Mouse (Mus musculus) bone marrow macrophage, adult 2 months (primary cell): ENCODE results near the gene Parp14. TPM values are rescaled to one million over a fixed set of nuclear protein-coding genes. Genes with fewer than 3 reads are reported as not detected.
"Not testable (repeated sequence)": the region's sequence is repeated elsewhere in the genome, so short reads cannot be mapped to it uniquely, and the experiment has no call there.

ENCODE experiments used
- H3K27ac ChIP-seq: 2 replicates; pipeline ENCODE4 v1.5.1; 2012; ENCODE audit warnings: low read depth, low read length; ENCODE audit not compliant: insufficient read depth
- H3K4me1 ChIP-seq: 2 replicates; pipeline ENCODE4 v1.6.1; 2012; ENCODE audit warnings: low read length; ENCODE audit not compliant: control insufficient read depth, insufficient read depth
- H3K4me3 ChIP-seq: 2 replicates; pipeline ENCODE4 v1.5.1; 2012; ENCODE audit warnings: mild to moderate bottlenecking, low read length, moderate library complexity; ENCODE audit not compliant: insufficient read depth
- CTCF ChIP-seq: IDR thresholded peaks from 2 replicates; pipeline ENCODE4 v1.5.1; 2012; ENCODE audit warnings: low read depth, mild to moderate bottlenecking, low read length, moderate library complexity
- POLR2A ChIP-seq: IDR thresholded peaks from 2 replicates; pipeline ENCODE4 v1.6.1; 2012; ENCODE audit warnings: mild to moderate bottlenecking, low read depth, low read length, borderline replicate concordance
- polyA plus RNA-seq: library from polyadenylated mRNA; stranded (reverse); fragments of >200 nt; gene quantifications from 2 replicates; pipeline ENCODE4 v1.2.4, GENCODE M21; 2012; ENCODE audit not compliant: missing spikeins, insufficient read depth, insufficient read length

Gene Parp14
- polyA plus RNA-seq, 1 experiment, result 148 TPM

DNA sequence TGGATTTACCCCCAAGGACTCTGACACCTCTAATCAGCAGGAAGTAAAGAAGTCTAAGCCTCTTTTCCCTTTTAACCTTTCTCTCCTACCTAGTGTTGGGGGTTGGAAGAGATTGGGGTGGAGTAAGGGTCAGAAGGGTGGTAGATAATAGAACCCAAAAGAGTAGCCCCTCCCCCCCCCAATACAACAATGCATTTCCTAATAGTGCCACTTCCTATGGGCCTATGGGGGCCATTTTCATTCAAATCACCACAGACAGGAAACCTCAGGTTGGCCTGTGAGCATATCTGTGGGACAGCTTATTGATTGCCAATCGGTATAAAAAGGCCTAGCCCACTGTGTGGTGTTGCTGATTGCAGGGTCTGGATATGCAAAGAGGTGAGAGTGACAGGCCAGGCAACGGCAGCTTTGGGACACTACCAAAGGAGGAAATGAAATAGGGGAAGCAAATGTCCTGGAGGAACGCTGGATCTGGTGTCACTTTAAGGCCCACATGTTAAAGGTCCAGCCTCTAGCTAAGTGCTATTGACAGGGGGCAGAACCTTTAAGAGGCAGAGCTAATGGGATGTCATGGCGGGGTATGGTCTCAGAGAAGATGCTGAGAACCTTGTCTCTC is 32.9 kb upstream of the Parp14 start:
- no peak for TF ChIP-seq POLR2A
- TF ChIP-seq CTCF, result no peak
- Histone ChIP-seq H3K4me3 (no peak overlapping the region), H3K4me1 (peaks cover 46% of the 10 kb centered on the region), H3K27ac (peak overlapping the region; percentile 34)

DNA sequence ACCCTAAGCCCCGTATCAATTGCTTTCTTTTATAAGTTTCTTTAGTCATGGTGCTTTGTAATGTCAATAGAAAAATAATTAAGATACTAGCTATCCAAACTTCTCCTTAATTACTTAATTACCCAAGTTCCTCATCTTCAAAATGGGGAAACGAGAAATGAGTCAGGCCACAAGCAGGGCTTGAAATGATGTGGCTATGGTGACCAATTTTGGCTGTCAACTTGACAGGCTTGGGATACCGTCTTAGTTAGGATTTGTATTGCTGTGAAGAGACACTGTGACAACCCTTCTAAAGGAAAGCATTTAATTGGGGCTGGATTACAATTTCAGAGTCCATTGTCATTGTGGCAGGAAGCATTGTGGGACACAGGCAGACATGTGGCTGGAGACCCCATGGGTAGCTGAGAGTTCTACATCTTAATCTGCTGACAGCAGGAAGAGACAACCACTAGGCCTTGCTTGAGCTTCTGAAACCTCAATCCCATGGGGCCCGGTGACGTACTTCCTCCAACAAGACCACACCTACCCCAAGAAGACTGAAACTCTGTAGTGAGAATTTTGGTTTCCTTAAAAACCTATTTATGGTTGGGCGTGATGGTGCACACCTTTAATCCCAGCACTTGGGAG is 31.8 kb upstream of the Parp14 start:
- TF ChIP-seq POLR2A (no peak), CTCF (no peak)
- Histone ChIP-seq H3K27ac (peak overlapping the region; percentile 91), H3K4me1 (peaks cover 56% of the 10 kb centered on the region), H3K4me3 (no peak overlapping the region)

DNA sequence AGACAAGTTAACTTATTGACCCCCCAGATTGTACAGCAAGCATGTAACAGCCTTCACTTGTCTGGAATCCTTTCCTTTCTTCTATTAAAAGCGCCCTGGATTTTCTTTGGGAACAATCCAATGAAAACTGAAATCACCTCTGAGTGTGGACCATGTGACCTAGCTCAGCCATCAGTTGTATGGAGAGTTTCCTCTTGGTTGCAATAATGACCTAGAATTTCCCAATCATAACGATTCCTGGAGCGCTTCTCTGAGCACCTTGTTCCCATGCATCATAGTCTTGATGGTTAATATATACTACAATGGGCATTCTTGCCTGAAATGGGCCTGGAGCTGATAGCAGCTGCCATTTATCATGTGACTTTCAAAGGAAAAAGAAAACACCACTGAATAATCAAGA is 29.2 kb upstream of the Parp14 start:
- TF ChIP-seq CTCF (no peak), POLR2A (no peak)
- H3K4me3 ChIP-seq, result no peak overlapping the region
- peaks cover 51% of the 10 kb centered on the region for H3K4me1 ChIP-seq
- no peak overlapping the region for H3K27ac ChIP-seq

DNA sequence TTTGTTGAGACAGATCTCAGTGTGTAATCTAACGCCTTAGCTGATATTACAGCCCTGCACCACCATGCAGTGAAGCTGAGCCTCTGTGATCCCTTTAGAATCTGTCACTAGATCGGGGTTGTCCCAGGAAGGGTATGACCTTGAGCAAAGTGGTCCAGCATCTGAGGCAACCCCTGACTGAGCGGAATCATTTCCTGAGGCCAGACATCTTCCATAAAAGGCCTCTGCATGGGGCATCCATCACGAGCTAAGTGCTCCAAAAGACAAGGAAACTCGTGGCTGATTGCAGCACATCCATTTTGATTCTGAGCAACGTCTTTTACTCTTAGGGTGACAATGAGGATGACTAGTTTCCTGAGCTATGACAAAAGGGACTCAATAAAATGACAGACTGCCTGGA is 23.7 kb upstream of the Parp14 start:
- Histone ChIP-seq H3K27ac (no peak overlapping the region), H3K4me3 (no peak overlapping the region), H3K4me1 (peaks cover 13% of the 10 kb centered on the region)
- TF ChIP-seq POLR2A (no peak), CTCF (no peak)

DNA sequence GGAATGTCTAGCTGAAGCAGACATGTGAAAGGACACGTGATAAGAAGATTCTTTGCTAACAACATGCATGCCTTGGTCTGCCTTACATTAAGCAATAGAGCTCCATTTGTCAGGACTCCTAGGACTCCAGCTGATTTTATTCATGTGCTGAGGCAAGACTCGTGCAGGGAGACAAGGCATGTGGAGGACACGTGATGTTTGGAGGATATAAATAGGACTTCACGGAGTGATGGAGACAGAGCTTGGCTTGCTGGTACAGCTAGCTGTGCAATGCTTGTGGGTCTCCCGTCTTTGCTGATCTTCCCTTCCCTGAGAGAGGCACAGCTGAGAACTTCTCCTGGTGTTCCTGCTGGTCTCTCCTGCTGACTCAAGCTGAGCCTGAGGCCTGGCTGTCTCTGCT is 20.3 kb upstream of the Parp14 start:
- not testable (repeated sequence) for H3K27ac ChIP-seq, H3K4me1 ChIP-seq, H3K4me3 ChIP-seq

DNA sequence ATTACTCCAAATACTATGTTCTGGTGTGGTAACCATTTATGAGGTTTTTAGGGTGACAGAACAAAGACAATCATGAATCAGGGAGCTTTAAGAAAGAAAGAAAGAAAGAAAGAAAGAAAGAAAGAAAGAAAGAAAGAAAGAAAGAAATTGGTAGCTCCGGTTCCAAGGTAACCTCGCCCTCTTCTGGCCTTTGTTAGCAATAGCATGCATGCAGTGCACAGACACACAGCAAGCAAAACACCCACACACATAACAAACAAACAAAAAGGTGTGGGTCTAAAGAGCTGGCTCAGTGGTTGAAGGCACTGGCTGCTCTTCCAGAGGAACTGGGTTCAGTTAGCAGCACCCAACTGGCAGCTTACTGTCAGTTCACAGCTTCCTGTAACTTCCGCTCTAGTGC is 19.3 kb upstream of the Parp14 start:
- Histone ChIP-seq H3K4me1 (0 out of 2 replicates have a peak, but pooled peaks cover 3% of the 10 kb centered on the region), H3K4me3 (no peak overlapping the region), H3K27ac (no peak overlapping the region)
- TF ChIP-seq CTCF, result no peak
- no peak for TF ChIP-seq POLR2A

DNA sequence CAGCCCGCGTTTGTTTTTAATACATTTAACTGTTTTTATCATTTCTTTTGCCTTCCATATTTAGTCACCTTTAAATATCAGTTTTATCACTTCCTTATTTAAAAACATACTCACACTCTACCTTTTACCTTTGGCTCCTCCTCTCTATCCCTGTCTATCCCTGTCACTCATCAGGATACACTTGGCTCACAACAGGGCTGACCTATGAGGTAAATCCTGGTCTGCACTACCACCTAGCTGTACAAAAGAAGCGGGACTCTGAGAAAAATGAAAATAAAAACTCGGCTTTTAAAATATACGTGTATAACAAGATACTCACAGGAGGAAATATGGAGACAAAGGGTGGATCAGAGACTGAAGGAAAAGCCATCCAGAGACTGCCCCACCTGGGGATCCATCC is 17.6 kb upstream of the Parp14 start:
- H3K27ac ChIP-seq, result no peak overlapping the region
- 0 out of 2 replicates have a peak, but pooled peaks cover 3% of the 10 kb centered on the region for H3K4me1 ChIP-seq
- H3K4me3 ChIP-seq, result no peak overlapping the region
- TF ChIP-seq POLR2A (no peak), CTCF (no peak)

DNA sequence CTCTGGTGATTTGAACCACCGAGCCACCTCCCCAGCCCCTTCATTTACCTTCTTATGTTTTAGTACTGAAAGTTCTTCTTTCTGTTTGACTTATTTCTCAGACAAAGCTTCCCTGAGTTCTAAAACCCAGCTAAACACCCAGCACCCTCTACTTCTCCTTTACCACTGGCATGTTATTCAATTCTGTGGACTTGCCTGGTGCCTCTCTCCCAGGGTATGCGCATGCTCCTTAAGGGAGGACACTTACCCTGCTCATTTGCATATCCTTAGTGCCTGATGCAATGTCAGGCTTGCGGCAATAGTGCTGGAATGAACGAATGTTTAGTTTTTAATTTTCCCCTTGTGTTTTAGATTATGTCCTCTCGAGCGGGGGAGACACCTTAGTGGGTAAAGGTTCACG is 16.8 kb upstream of the Parp14 start:
- no peak overlapping the region for H3K4me3 ChIP-seq

DNA sequence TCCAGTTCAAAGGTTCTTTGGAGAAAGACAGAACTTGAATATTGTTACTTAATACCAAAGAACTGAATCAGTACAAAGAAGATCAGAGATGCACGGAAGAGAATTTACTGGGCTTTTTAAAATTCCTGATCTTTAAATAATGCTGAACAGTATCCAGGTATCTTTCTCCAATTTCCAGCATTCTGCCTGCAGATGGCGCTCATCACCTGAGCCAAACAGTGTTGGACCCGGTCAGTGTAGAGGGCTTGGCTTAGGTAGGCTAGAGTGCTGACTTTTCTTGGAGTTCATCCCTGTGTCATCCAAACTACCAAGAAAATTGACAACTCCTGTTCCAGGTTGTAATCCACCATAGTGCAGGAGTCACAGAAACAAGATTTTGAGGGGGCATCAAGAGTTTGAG is 3.1 kb upstream of the Parp14 start:
- no peak overlapping the region for H3K4me3 ChIP-seq
- TF ChIP-seq CTCF (peak; percentile 66), POLR2A (no peak)
- peaks cover 11% of the 10 kb centered on the region for H3K4me1 ChIP-seq
- H3K27ac ChIP-seq, result no peak overlapping the region

More for the DNA sequence above, 16.8 kb upstream of the Parp14 start:
- TF ChIP-seq POLR2A (no peak), CTCF (no peak)
- Histone ChIP-seq H3K4me1 (0 out of 2 replicates have a peak, but pooled peaks cover 3% of the 10 kb centered on the region), H3K27ac (no peak overlapping the region)

DNA sequence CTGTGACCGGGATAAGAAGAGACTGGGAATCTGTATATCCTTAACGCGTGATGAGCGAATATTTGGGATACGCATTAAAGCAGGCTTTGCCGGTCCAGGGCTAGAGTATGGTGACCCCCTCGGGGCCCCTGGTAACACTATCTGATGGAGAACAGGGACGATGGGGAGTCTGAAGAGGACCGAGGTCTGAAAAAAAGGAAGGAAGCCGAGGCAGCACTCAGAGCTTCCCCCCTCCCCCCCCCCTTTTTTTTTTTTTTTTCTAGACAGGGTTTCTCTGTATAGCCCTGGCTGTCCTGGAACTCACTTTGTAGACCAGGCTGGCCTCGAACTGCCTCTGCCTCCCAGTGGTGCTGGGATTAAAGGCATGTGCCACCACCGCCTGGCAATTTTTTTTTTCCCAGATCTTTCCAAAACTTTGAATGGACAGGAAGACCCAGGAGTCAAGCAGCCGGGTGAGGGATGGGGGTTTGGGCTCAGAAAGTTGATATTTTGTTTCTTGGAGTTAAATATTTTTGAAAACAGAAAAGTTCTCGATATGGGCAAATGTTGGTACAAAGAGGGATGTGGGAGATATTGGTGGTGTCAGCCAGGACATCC is 1.2 kb upstream of the Parp14 start:
- TF ChIP-seq POLR2A, result no peak
- TF ChIP-seq CTCF, result no peak
- H3K4me3 ChIP-seq, result peak overlapping the region; percentile 24; the same call in 1 of the 2 replicates
- H3K27ac ChIP-seq, result no peak overlapping the region
- H3K4me1 ChIP-seq, result peaks cover 17% of the 10 kb centered on the region

DNA sequence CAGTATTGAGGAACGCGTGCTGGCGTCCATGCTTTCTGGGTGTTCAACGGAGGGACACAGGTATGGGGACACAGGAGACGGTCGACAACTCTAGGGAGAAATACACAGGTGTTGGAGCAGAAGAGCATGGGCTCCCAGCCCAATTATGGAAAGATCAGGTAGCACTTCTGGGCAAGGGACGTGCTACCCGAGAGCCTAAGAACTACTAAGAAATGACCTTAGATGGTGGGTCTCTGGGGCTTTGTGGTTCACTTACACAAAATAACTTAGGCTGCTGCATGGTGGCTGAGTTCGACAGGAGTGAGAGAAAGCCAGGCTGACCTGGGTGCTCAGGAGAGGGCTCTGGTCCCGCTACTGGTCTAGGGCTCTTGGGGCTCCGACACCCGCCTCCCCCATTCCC is 554 bp upstream of the Parp14 start:
- peak overlapping the region; percentile 71 for H3K4me3 ChIP-seq
- no peak overlapping the region for H3K27ac ChIP-seq
- no peak for TF ChIP-seq CTCF
- no peak for TF ChIP-seq POLR2A
- peaks cover 17% of the 10 kb centered on the region for H3K4me1 ChIP-seq
